Mouse (Mus musculus): ENCODE measurements at regions not wholly inside any gene's neighbourhood (a gene's known extent, or its start where the extent isn't known, plus 50 kb on each side); places are given as distances from the start of the nearest gene placed in this dataset.

DNA sequence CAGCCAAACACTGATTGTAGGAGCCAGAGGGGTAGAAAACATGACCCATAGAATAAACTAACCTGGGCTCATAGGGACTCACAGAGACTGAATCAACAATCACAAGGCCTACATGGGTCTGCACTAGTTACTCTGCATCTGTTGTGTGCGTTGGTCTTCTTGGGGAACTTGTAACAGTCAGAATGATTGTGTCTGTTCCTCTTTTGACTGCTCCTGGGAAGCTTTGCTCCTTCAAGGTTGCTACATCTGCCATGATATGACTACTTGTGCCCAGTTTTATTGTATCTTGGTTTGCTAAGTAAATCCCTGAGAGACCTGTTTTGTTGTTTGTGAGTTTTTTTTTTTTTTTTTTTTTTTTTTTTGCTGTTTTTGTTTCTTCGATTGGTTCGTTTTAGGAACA, 313.9 kb upstream of the Gpc6 start:
- TF ChIP-seq CTCF (conservative IDR thresholded peaks at IDR 0.05; ENCODE audit: low read length): no peak
- no peak for TF ChIP-seq NANOG (IDR thresholded peaks at IDR 0.05; ENCODE audit: borderline replicate concordance, low read length)
- TF ChIP-seq POU5F1 (IDR thresholded peaks at IDR 0.05; ENCODE audit: borderline replicate concordance, low read length): no peak

All from E14TG2a.4 (cell line).